Mouse (Mus musculus): ENCODE measurements around the gene Hsd17b1. TPM values are rescaled to one million over a fixed set of nuclear protein-coding genes. Genes with fewer than 3 reads are reported as not detected.

Gene Hsd17b1
- polyA plus RNA-seq, 1 experiment, result not detected

DNA sequence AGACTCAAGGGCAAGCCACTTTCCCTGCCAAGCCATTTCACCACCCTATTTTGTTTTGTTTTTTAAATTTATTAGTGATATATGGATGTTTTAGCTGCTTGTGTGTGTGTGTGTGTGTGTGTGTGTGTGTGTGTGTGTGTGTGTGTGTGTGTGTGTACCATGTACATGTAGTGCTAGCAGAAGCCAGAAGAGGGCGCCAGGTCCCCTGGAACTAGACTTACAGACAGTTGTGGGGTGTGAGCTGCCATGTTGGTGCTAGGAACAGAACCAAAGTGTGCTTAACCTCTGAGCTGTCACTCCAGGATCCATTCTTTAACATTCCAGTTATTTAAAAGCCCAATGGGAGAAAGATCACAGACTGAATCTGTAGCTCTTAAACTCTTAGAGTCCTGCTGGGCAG is 48.9 kb downstream of the Hsd17b1 start:
- Histone ChIP-seq H3K4me3 (ENCODE audit: insufficient read depth, low read depth, low read length) (no peak overlapping the region), H3K27ac (ENCODE audit: insufficient read depth, low read depth, low read length) (no peak overlapping the region), H3K4me1 (ENCODE audit: control insufficient read depth, insufficient read depth, low read length) (peaks cover 7% of the 10 kb centered on the region)
- 100% methylated on average over 1 of the region's 1 CpGs for WGBS
- no peak for TF ChIP-seq CTCF (IDR thresholded peaks at IDR 0.05; ENCODE audit: insufficient read depth, low read depth, low read length)
- TF ChIP-seq POLR2A (IDR thresholded peaks at IDR 0.05; ENCODE audit: insufficient read depth, low read depth, low read length), result no peak

- no peak overlapping the region for H3K27ac ChIP-seq (ENCODE audit: insufficient read depth, low read depth, low read length)
Observed at GRCm38 (mm10) chr11:101128996-101129577, 50.9 kb downstream of the Hsd17b1 start.

More at GRCm38 (mm10) chr11:101128996-101129577, 50.9 kb downstream of the Hsd17b1 start:
- TF ChIP-seq POLR2A (IDR thresholded peaks at IDR 0.05; ENCODE audit: insufficient read depth, low read depth, low read length), result no peak
- no peak for TF ChIP-seq CTCF (IDR thresholded peaks at IDR 0.05; ENCODE audit: insufficient read depth, low read depth, low read length)
- Histone ChIP-seq H3K4me1 (ENCODE audit: control insufficient read depth, insufficient read depth, low read length) (peaks cover 7% of the 10 kb centered on the region), H3K4me3 (ENCODE audit: insufficient read depth, low read depth, low read length) (no peak overlapping the region)
- WGBS, result 84% methylated on average over 11 of the region's 11 CpGs

Other genes starting within 250 kb of the Hsd17b1 start
- 121 TPM in 1 of 2 replicates, not detected in the other for gene Stat5b, start 227.7 kb upstream of the Hsd17b1 start, polyA plus RNA-seq (2012; ENCODE audit: insufficient read depth, insufficient read length, low replicate concordance, missing spikeins)
- gene Stat5a, start 219.1 kb upstream of the Hsd17b1 start, polyA plus RNA-seq (2012; ENCODE audit: insufficient read depth, insufficient read length, low replicate concordance, missing spikeins), result not detected in 2 replicates
- not detected in 2 replicates for gene Stat3, start 138.9 kb upstream of the Hsd17b1 start, polyA plus RNA-seq (2012; ENCODE audit: insufficient read depth, insufficient read length, low replicate concordance, missing spikeins)
- gene Cavin1, start 107.5 kb upstream of the Hsd17b1 start, polyA plus RNA-seq (2012; ENCODE audit: insufficient read depth, insufficient read length, low replicate concordance, missing spikeins), result not detected in 2 replicates
- 524 TPM in 1 of 2 replicates, not detected in the other for gene Atp6v0a1, start 69.0 kb upstream of the Hsd17b1 start, polyA plus RNA-seq (2012; ENCODE audit: insufficient read depth, insufficient read length, low replicate concordance, missing spikeins)
- not detected in 2 replicates for gene Naglu, start 8.4 kb upstream of the Hsd17b1 start, polyA plus RNA-seq (2012; ENCODE audit: insufficient read depth, insufficient read length, low replicate concordance, missing spikeins)
- gene Coasy, start 4.2 kb downstream of the Hsd17b1 start, polyA plus RNA-seq (2012; ENCODE audit: insufficient read depth, insufficient read length, low replicate concordance, missing spikeins), result not detected in 2 replicates
- gene Mlx, start 8.9 kb downstream of the Hsd17b1 start, polyA plus RNA-seq (2012; ENCODE audit: insufficient read depth, insufficient read length, low replicate concordance, missing spikeins), result not detected in 2 replicates
- gene Psmc3ip, start 17.0 kb downstream of the Hsd17b1 start, polyA plus RNA-seq (2012; ENCODE audit: insufficient read depth, insufficient read length, low replicate concordance, missing spikeins), result not detected in 2 replicates
- not detected in 2 replicates for gene Retreg3, start 41.5 kb downstream of the Hsd17b1 start, polyA plus RNA-seq (2012; ENCODE audit: insufficient read depth, insufficient read length, low replicate concordance, missing spikeins)
- not detected in 2 replicates for gene Tubg1, start 41.5 kb downstream of the Hsd17b1 start, polyA plus RNA-seq (2012; ENCODE audit: insufficient read depth, insufficient read length, low replicate concordance, missing spikeins)
- gene Tubg2, start 77.5 kb downstream of the Hsd17b1 start, polyA plus RNA-seq (2012; ENCODE audit: insufficient read depth, insufficient read length, low replicate concordance, missing spikeins), result not detected in 2 replicates
- not detected in 2 replicates for gene Cntnap1, start 92.1 kb downstream of the Hsd17b1 start, polyA plus RNA-seq (2012; ENCODE audit: insufficient read depth, insufficient read length, low replicate concordance, missing spikeins)
- gene Plekhh3, start 92.9 kb downstream of the Hsd17b1 start, polyA plus RNA-seq (2012; ENCODE audit: insufficient read depth, insufficient read length, low replicate concordance, missing spikeins), result not detected in 2 replicates
- gene Ccr10, start 97.0 kb downstream of the Hsd17b1 start, polyA plus RNA-seq (2012; ENCODE audit: insufficient read depth, insufficient read length, low replicate concordance, missing spikeins), result not detected in 2 replicates
- not detected in 2 replicates for gene Ezh1, start 148.1 kb downstream of the Hsd17b1 start, polyA plus RNA-seq (2012; ENCODE audit: insufficient read depth, insufficient read length, low replicate concordance, missing spikeins)
- not detected in 2 replicates for gene Ramp2, start 167.6 kb downstream of the Hsd17b1 start, polyA plus RNA-seq (2012; ENCODE audit: insufficient read depth, insufficient read length, low replicate concordance, missing spikeins)
- not detected in 2 replicates for gene Vps25, start 175.3 kb downstream of the Hsd17b1 start, polyA plus RNA-seq (2012; ENCODE audit: insufficient read depth, insufficient read length, low replicate concordance, missing spikeins)
- gene Wnk4, start 182.2 kb downstream of the Hsd17b1 start, polyA plus RNA-seq (2012; ENCODE audit: insufficient read depth, insufficient read length, low replicate concordance, missing spikeins), result not detected in 2 replicates
- gene Cntd1, start 200.6 kb downstream of the Hsd17b1 start, polyA plus RNA-seq (2012; ENCODE audit: insufficient read depth, insufficient read length, low replicate concordance, missing spikeins), result not detected in 2 replicates
- gene Coa3, start 200.7 kb downstream of the Hsd17b1 start, polyA plus RNA-seq (2012; ENCODE audit: insufficient read depth, insufficient read length, low replicate concordance, missing spikeins), result not detected in 2 replicates
- gene Becn1, start 223.9 kb downstream of the Hsd17b1 start, polyA plus RNA-seq (2012; ENCODE audit: insufficient read depth, insufficient read length, low replicate concordance, missing spikeins), result not detected in 2 replicates
- gene Psme3, start 237.8 kb downstream of the Hsd17b1 start, polyA plus RNA-seq (2012; ENCODE audit: insufficient read depth, insufficient read length, low replicate concordance, missing spikeins), result 706 TPM in 1 of 2 replicates, not detected in the other
- gene Aoc2, start 246.7 kb downstream of the Hsd17b1 start, polyA plus RNA-seq (2012; ENCODE audit: insufficient read depth, insufficient read length, low replicate concordance, missing spikeins), result not detected in 2 replicates